Mouse (Mus musculus): ENCODE measurements around the gene Fut7. TPM values are rescaled to one million over a fixed set of nuclear protein-coding genes. Genes with fewer than 3 reads are reported as not detected.

The Fut7 gene
- not detected for polyA plus RNA-seq (2014; fragmentation: Illumina TruSeq; extraction: RNeasy Lipid Tissue Mini Kit (QIAGEN cat#74804); ENCODE audit: low read depth, low replicate concordance)

DNA sequence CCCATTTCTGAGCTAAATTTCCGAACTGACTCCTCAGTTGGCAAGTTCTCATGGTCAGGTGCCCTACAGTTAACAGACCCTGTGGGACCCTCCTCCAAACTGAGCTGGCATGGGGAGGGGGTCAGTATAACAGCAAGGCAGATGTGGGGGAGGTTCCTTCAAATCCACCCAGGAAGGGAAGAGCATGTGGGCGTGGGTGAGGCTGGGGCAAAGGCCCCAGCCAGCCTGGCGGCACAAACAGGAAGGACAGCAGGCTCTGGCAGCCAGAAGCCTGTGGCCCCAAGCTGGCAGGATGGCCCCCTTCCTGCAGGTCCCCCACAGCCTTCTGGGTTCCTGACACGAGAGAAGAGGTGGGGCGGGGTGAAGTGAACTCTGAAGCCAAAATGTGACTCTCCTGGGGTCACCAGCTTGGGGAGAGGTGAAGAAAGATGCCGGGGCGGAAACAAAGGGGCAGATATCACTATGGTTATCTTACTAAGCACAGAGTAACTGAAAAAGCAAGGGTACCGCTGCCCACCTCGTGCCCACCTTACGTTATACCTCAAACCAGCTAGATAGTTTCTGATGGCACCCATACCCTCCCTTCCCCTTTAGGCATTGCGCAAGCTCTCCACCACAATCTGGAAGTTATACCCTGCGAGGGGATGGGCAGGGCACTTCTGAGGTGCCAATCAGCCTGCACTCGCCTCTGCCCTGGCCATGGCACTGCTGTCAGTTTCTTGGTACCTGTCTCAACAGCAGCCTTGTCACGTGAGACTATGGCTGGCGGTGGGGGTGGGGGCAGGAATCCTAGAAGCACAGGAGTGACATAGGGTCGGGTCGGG, at the start of gene Fut7:
Fut7 (plus strand) TSS at position 681 of the 824 bp plus-strand sequence.

DNA sequence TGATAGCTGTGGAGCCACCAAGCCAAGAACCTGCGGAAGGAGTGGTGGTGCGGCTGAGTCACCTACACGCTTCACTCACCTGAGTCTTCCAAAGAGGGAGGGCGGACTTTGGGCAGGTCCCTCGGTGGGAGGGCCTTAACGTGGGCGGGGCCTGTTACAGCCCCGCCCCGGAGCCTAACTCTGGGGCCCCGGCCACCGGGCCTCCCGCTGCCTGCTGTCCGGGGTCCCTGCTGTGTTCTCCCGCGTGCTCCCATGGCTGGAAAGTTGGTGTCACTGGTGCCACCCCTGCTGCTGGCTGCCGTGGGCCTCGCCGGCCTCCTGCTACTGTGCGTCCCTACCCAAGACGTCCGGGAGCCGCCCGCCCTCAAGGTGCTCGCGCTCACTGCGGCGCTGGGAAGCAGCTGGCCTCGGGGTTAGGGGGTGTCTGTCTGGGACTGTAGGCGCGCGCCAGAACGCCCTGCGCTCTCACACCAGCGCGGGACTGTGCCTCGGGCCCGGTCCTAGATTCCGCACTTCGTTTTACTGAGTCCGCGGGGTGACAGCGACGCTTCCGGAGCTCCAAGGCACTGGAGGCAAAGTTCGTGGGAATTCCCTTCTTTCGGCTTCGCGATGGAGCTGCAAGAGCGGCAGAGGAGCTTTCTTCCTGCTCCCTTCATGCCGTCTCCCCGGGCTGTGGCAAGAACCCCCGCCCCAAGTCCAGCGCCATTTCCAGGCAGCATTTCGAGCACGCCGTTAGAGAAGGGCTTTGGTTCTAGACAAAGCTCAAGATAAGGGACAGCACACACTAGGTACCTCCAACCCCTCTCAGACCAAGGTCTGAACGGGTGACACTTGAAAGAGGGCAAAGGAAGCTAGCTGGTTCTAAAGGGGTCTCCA, 27.1 kb upstream of the Fut7 start, which contains the start of gene Entpd2:
Entpd2 (plus strand) TSS at position 154 of the 876 bp plus-strand sequence.

DNA sequence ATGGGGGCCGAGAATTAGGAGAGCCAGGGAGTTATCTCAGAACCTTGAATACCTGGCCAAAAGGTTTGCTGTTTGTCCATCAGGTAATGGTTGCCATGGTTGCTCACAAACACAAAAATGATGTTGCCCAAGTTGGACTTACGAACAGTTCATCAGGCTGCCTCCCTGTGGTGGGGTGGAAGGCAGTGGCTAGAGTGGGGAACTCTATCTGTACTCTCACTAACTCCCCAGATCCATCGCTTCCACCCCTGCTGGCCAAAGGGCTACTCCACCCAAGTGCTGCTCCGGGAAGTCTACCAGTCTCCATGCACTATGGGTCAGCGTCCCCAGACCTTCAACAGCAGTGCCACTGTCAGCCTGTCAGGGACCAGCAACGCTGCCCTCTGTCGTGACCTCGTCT, 24.0 kb upstream of the Fut7 start, which contains the start of gene Npdc1:
Npdc1 (plus strand) TSS at position 301 of the 400 bp plus-strand sequence.

DNA sequence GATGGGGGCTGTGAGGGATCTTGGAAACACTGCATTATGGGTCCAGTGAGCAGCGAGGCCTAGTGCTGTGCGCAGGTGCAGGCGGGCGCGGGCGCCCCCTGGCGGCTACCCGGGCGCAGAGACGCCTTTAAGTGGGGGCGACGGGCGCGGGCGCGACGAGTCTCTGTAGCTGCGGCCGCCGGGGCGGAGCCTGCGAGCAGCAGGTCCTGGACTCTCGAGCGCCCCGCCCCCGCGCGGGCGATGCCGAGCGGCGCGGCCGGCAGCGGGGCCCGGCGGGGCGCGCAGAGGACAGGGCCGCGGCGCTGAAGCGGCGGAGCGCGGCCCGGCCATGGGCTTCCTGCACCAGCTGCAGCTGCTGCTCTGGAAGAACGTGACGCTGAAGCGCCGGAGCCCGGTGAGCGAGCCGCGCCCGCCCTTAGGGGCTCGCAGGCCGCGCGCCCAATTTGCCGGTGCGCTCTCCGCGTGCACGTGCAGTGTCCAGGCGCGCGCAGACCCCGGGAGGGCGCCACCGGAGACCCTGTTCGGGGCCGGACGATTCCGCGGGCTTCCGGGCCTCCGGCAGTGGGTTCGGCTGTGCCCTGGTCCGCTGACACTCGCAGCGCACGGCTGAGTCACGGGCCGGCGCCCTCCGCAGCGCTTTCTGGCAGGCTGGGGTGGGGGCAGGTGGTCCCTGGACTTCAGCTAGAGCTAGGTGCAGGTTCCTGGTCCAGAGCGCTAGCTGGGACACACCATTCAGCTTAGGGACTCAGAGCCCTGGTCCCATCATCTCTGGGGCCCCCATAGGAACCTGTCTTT, 5.6 kb downstream of the Fut7 start, which contains the start of gene Abca2:
Abca2 (plus strand) TSS at position 262 of the 795 bp plus-strand sequence.

DNA sequence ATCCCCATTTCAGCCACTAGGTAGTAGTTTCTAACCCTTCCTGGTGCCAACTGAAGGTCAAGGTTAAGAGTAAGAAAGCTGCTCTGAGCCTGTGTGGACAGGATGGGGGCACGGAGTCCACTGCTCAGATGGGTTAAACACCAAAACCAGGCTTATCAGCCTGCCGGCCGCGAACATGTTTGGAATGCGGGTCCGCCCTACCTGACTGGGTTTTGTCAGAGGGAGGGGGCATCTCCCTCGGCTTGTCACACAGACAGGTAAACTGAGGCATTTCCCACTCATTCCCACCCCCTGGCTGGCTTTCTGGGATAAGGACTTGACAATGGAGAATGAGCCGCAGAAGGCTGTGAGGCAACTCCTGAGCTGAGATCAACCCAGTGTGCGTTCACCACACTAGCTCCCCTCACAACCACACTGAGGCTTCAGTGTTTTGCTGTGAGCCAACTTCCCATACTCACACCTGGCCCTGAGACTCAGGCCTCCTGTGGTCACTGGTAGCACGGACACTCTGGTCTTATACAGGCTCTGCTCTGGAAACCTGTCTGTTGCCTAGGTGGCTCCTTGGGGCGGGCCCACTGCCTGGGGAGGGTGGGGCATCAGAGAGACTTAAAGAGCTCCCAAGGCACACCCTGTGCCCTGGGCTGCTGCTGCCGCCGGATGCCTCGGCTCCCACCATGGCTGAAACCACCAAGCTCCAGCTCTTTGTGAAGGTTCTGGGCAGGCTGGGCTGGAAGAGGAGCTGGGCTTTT, 33.3 kb downstream of the Fut7 start, which contains the start of gene Clic3:
Clic3 (plus strand) TSS at position 634 of the 749 bp plus-strand sequence.

DNA sequence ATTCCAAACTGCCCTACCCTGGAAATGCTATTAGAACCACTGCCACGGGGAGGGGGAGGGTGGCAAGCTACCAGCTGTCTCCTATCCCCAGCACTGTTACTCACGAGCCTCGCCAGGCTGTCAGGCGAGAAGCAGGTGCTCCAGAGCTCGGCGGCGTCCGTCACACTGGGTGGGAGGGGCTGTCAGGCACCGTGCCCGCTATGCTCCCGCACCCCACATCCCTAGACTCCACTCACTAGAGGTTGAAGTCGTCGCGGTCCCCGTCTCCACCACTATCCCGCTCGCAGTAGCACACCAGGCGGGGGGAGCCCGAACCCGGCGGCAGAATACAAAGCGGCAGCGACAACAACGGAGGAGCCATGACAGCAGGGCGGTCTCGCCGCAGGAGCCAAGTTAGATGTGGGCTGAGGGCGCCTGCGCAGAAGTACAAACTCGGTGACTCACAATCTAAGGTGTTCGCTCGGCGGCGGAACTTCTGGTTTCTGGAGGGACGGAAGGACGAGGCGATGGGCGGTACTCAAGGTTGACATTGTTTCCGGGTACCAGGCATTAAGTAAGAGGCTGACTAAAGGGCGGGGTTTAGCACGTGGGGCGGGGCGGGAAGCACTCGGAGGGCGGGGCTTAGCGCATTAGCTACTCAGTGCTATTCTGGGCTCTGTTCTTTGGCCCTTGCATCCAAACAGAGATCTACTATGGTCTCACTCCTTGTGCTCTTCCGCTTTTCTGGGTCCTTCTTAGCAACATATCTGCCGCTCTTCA, 37.7 kb downstream of the Fut7 start, which contains the start of gene Paxx:
Paxx (minus strand) TSS at position 544 of the 759 bp plus-strand sequence.

DNA sequence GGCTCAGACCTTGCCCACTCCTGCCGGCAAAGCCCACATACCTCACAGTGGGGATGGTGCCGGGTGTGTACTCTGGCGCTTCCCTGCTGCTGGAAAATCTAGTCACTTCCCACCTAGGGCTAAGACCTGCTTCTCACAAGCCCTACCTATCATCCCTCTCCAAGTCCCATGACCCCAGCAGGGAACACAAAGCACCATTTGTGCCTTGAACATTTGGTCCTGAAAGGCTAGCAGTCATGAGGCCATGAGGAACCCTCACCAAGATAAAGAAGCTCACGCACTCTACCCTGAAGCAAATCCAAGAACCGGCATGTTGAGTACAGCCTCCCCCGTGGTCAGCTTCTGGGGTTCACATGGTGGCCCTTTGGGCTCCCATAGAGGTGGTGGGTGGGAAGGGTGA, 46.9 kb downstream of the Fut7 start, which contains the start of gene Ptgds:
Ptgds (minus strand) TSS at position 78 of the 400 bp plus-strand sequence.

Other genes with a start within 250 kb of the Fut7 start
- 14.4 TPM for gene Nrarp, start 242.5 kb upstream of the Fut7 start, polyA plus RNA-seq (2014; fragmentation: Illumina TruSeq; extraction: RNeasy Lipid Tissue Mini Kit (QIAGEN cat#74804); ENCODE audit: low read depth, low replicate concordance)
- 3.9 TPM for gene Tor4a, start 226.4 kb upstream of the Fut7 start, polyA plus RNA-seq (2014; fragmentation: Illumina TruSeq; extraction: RNeasy Lipid Tissue Mini Kit (QIAGEN cat#74804); ENCODE audit: low read depth, low replicate concordance)
- 6.1 TPM for gene Nelfb, start 211.8 kb upstream of the Fut7 start, polyA plus RNA-seq (2014; fragmentation: Illumina TruSeq; extraction: RNeasy Lipid Tissue Mini Kit (QIAGEN cat#74804); ENCODE audit: low read depth, low replicate concordance)
- gene Stpg3, start 208.6 kb upstream of the Fut7 start, polyA plus RNA-seq (2014; fragmentation: Illumina TruSeq; extraction: RNeasy Lipid Tissue Mini Kit (QIAGEN cat#74804); ENCODE audit: low read depth, low replicate concordance): not detected
- gene Fam166a, start 204.5 kb upstream of the Fut7 start, polyA plus RNA-seq (2014; fragmentation: Illumina TruSeq; extraction: RNeasy Lipid Tissue Mini Kit (QIAGEN cat#74804); ENCODE audit: low read depth, low replicate concordance): not detected
- gene Tubb4b, start 198.6 kb upstream of the Fut7 start, polyA plus RNA-seq (2014; fragmentation: Illumina TruSeq; extraction: RNeasy Lipid Tissue Mini Kit (QIAGEN cat#74804); ENCODE audit: low read depth, low replicate concordance): 58.7 TPM
- gene Slc34a3, start 188.9 kb upstream of the Fut7 start, polyA plus RNA-seq (2014; fragmentation: Illumina TruSeq; extraction: RNeasy Lipid Tissue Mini Kit (QIAGEN cat#74804); ENCODE audit: low read depth, low replicate concordance): not detected
- not detected for gene Rnf224, start 186.5 kb upstream of the Fut7 start, polyA plus RNA-seq (2014; fragmentation: Illumina TruSeq; extraction: RNeasy Lipid Tissue Mini Kit (QIAGEN cat#74804); ENCODE audit: low read depth, low replicate concordance)
- not detected for gene Rnf208, start 181.0 kb upstream of the Fut7 start, polyA plus RNA-seq (2014; fragmentation: Illumina TruSeq; extraction: RNeasy Lipid Tissue Mini Kit (QIAGEN cat#74804); ENCODE audit: low read depth, low replicate concordance)
- gene Cysrt1, start 180.8 kb upstream of the Fut7 start, polyA plus RNA-seq (2014; fragmentation: Illumina TruSeq; extraction: RNeasy Lipid Tissue Mini Kit (QIAGEN cat#74804); ENCODE audit: low read depth, low replicate concordance): not detected
- 0.85 TPM for gene AL732309.1, start 176.4 kb upstream of the Fut7 start, polyA plus RNA-seq (2014; fragmentation: Illumina TruSeq; extraction: RNeasy Lipid Tissue Mini Kit (QIAGEN cat#74804); ENCODE audit: low read depth, low replicate concordance)
- 0.76 TPM for gene Tmem203, start 167.8 kb upstream of the Fut7 start, polyA plus RNA-seq (2014; fragmentation: Illumina TruSeq; extraction: RNeasy Lipid Tissue Mini Kit (QIAGEN cat#74804); ENCODE audit: low read depth, low replicate concordance)
- 7.7 TPM for gene Tprn, start 160.6 kb upstream of the Fut7 start, polyA plus RNA-seq (2014; fragmentation: Illumina TruSeq; extraction: RNeasy Lipid Tissue Mini Kit (QIAGEN cat#74804); ENCODE audit: low read depth, low replicate concordance)
- gene Ssna1, start 150.8 kb upstream of the Fut7 start, polyA plus RNA-seq (2014; fragmentation: Illumina TruSeq; extraction: RNeasy Lipid Tissue Mini Kit (QIAGEN cat#74804); ENCODE audit: low read depth, low replicate concordance): 2.0 TPM
- gene Anapc2, start 150.8 kb upstream of the Fut7 start, polyA plus RNA-seq (2014; fragmentation: Illumina TruSeq; extraction: RNeasy Lipid Tissue Mini Kit (QIAGEN cat#74804); ENCODE audit: low read depth, low replicate concordance): 9.7 TPM
- gene Tmem210, start 135.1 kb upstream of the Fut7 start, polyA plus RNA-seq (2014; fragmentation: Illumina TruSeq; extraction: RNeasy Lipid Tissue Mini Kit (QIAGEN cat#74804); ENCODE audit: low read depth, low replicate concordance): not detected
- gene Lrrc26, start 133.4 kb upstream of the Fut7 start, polyA plus RNA-seq (2014; fragmentation: Illumina TruSeq; extraction: RNeasy Lipid Tissue Mini Kit (QIAGEN cat#74804); ENCODE audit: low read depth, low replicate concordance): 1.0 TPM
- gene Grin1, start 104.1 kb upstream of the Fut7 start, polyA plus RNA-seq (2014; fragmentation: Illumina TruSeq; extraction: RNeasy Lipid Tissue Mini Kit (QIAGEN cat#74804); ENCODE audit: low read depth, low replicate concordance): 0.13 TPM
- gene Man1b1, start 90.9 kb upstream of the Fut7 start, polyA plus RNA-seq (2014; fragmentation: Illumina TruSeq; extraction: RNeasy Lipid Tissue Mini Kit (QIAGEN cat#74804); ENCODE audit: low read depth, low replicate concordance): 21.3 TPM
- 7.7 TPM for gene Dpp7, start 66.9 kb upstream of the Fut7 start, polyA plus RNA-seq (2014; fragmentation: Illumina TruSeq; extraction: RNeasy Lipid Tissue Mini Kit (QIAGEN cat#74804); ENCODE audit: low read depth, low replicate concordance)
- 3.2 TPM for gene Uap1l1, start 57.6 kb upstream of the Fut7 start, polyA plus RNA-seq (2014; fragmentation: Illumina TruSeq; extraction: RNeasy Lipid Tissue Mini Kit (QIAGEN cat#74804); ENCODE audit: low read depth, low replicate concordance)
- gene Sapcd2, start 50.9 kb upstream of the Fut7 start, polyA plus RNA-seq (2014; fragmentation: Illumina TruSeq; extraction: RNeasy Lipid Tissue Mini Kit (QIAGEN cat#74804); ENCODE audit: low read depth, low replicate concordance): 0.13 TPM
- gene Entpd2, start 27.4 kb upstream of the Fut7 start, polyA plus RNA-seq (2014; fragmentation: Illumina TruSeq; extraction: RNeasy Lipid Tissue Mini Kit (QIAGEN cat#74804); ENCODE audit: low read depth, low replicate concordance): 0.28 TPM
- 9.3 TPM for gene Npdc1, start 23.9 kb upstream of the Fut7 start, polyA plus RNA-seq (2014; fragmentation: Illumina TruSeq; extraction: RNeasy Lipid Tissue Mini Kit (QIAGEN cat#74804); ENCODE audit: low read depth, low replicate concordance)
- 0.09 TPM for gene Abca2, start 5.4 kb downstream of the Fut7 start, polyA plus RNA-seq (2014; fragmentation: Illumina TruSeq; extraction: RNeasy Lipid Tissue Mini Kit (QIAGEN cat#74804); ENCODE audit: low read depth, low replicate concordance)
- not detected for gene Clic3, start 33.6 kb downstream of the Fut7 start, polyA plus RNA-seq (2014; fragmentation: Illumina TruSeq; extraction: RNeasy Lipid Tissue Mini Kit (QIAGEN cat#74804); ENCODE audit: low read depth, low replicate concordance)
- 2.6 TPM for gene Paxx, start 37.8 kb downstream of the Fut7 start, polyA plus RNA-seq (2014; fragmentation: Illumina TruSeq; extraction: RNeasy Lipid Tissue Mini Kit (QIAGEN cat#74804); ENCODE audit: low read depth, low replicate concordance)
- gene Ptgds, start 46.8 kb downstream of the Fut7 start, polyA plus RNA-seq (2014; fragmentation: Illumina TruSeq; extraction: RNeasy Lipid Tissue Mini Kit (QIAGEN cat#74804); ENCODE audit: low read depth, low replicate concordance): not detected
- gene Lcn12, start 70.6 kb downstream of the Fut7 start, polyA plus RNA-seq (2014; fragmentation: Illumina TruSeq; extraction: RNeasy Lipid Tissue Mini Kit (QIAGEN cat#74804); ENCODE audit: low read depth, low replicate concordance): not detected
- 1.5 TPM for gene Fbxw5, start 77.5 kb downstream of the Fut7 start, polyA plus RNA-seq (2014; fragmentation: Illumina TruSeq; extraction: RNeasy Lipid Tissue Mini Kit (QIAGEN cat#74804); ENCODE audit: low read depth, low replicate concordance)
- not detected for gene C8g, start 78.5 kb downstream of the Fut7 start, polyA plus RNA-seq (2014; fragmentation: Illumina TruSeq; extraction: RNeasy Lipid Tissue Mini Kit (QIAGEN cat#74804); ENCODE audit: low read depth, low replicate concordance)
- 0.95 TPM for gene Traf2, start 123.7 kb downstream of the Fut7 start, polyA plus RNA-seq (2014; fragmentation: Illumina TruSeq; extraction: RNeasy Lipid Tissue Mini Kit (QIAGEN cat#74804); ENCODE audit: low read depth, low replicate concordance)
- 2.6 TPM for gene Edf1, start 134.6 kb downstream of the Fut7 start, polyA plus RNA-seq (2014; fragmentation: Illumina TruSeq; extraction: RNeasy Lipid Tissue Mini Kit (QIAGEN cat#74804); ENCODE audit: low read depth, low replicate concordance)
- not detected for gene Mamdc4, start 151.6 kb downstream of the Fut7 start, polyA plus RNA-seq (2014; fragmentation: Illumina TruSeq; extraction: RNeasy Lipid Tissue Mini Kit (QIAGEN cat#74804); ENCODE audit: low read depth, low replicate concordance)
- not detected for gene Phpt1, start 152.0 kb downstream of the Fut7 start, polyA plus RNA-seq (2014; fragmentation: Illumina TruSeq; extraction: RNeasy Lipid Tissue Mini Kit (QIAGEN cat#74804); ENCODE audit: low read depth, low replicate concordance)
- not detected for gene Ajm1, start 158.5 kb downstream of the Fut7 start, polyA plus RNA-seq (2014; fragmentation: Illumina TruSeq; extraction: RNeasy Lipid Tissue Mini Kit (QIAGEN cat#74804); ENCODE audit: low read depth, low replicate concordance)
- 29.1 TPM for gene Rabl6, start 185.3 kb downstream of the Fut7 start, polyA plus RNA-seq (2014; fragmentation: Illumina TruSeq; extraction: RNeasy Lipid Tissue Mini Kit (QIAGEN cat#74804); ENCODE audit: low read depth, low replicate concordance)
- gene Ccdc183, start 194.4 kb downstream of the Fut7 start, polyA plus RNA-seq (2014; fragmentation: Illumina TruSeq; extraction: RNeasy Lipid Tissue Mini Kit (QIAGEN cat#74804); ENCODE audit: low read depth, low replicate concordance): not detected
- gene Tmem141, start 198.7 kb downstream of the Fut7 start, polyA plus RNA-seq (2014; fragmentation: Illumina TruSeq; extraction: RNeasy Lipid Tissue Mini Kit (QIAGEN cat#74804); ENCODE audit: low read depth, low replicate concordance): 3.3 TPM
- gene Fcna, start 204.8 kb downstream of the Fut7 start, polyA plus RNA-seq (2014; fragmentation: Illumina TruSeq; extraction: RNeasy Lipid Tissue Mini Kit (QIAGEN cat#74804); ENCODE audit: low read depth, low replicate concordance): 7.5 TPM
- not detected for gene Lcn8, start 229.9 kb downstream of the Fut7 start, polyA plus RNA-seq (2014; fragmentation: Illumina TruSeq; extraction: RNeasy Lipid Tissue Mini Kit (QIAGEN cat#74804); ENCODE audit: low read depth, low replicate concordance)
- not detected for gene Lcn5, start 234.7 kb downstream of the Fut7 start, polyA plus RNA-seq (2014; fragmentation: Illumina TruSeq; extraction: RNeasy Lipid Tissue Mini Kit (QIAGEN cat#74804); ENCODE audit: low read depth, low replicate concordance)

All from sigmoid colon, adult 10 weeks (tissue).